In the genomic region with DNA sequence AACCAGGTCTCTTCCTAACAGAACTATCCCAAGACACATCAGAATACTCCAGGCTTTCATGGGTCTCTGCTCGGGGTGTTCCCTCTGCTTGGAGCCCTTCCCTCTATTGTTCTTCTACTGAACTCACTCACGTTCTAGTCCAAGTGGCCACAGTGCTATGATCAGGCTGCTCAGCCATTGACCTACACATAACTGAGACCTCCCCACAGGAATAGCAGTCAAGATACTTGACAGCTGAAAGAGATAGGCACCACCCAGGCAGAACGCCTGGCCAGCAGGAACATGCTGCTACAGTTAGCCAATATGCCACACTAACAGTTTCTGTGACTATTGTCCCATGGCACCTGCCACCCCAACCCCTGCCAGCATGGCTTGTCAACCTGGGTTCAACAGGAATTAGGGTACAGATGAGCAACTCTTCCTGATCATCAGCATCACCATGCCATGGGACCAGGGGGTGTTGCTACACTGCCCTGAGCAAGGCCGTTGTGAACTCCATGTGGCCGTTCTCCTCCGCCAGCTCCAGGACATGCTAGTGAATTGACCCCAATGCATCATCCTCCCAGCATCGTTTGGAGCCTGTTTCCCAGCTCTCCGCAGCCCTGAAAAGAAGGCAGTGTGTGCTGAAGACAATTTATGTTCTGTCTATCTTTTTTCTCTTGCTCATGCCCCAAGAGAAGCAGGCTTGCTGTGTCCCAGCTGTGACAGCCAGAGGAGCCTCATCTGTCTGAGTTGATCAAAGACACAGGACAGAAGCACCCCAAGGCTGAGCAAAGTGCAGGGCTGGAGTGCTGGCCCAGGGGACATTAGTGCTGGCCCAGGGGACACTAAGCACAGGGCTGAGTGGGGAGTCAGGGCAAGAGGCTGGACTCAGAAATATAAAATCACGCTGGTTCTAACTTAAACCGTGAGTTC, we compare ENCODE assay signal across 11 mouse cellular contexts. TPM values are rescaled to one million over a fixed set of nuclear protein-coding genes. Genes with fewer than 3 reads are reported as not detected.
DNase-seq lines count a peak whose midpoint lies in the region; TF ChIP-seq lines count a peak whose summit lies in the region.
"Had no signal": no experiment of that assay in that cellular context is flagged by ENCODE, and none has a peak within 500 bp of the region (broad histone marks: within the 10 kb centered on the region; RNA-seq: fewer than 3 reads in every experiment).

No protein-coding gene starts in this region.

- 58% methylated on average over 10 of the region's 10 CpGs for WGBS in heart, embryonic 10.5 days

- peak; percentile 51 to 55 for DNase-seq in adrenal gland, adult (ENCODE audit: inconsistent age in 2 of 2, low spot score in 1 of 2)
- no peak for DNase-seq in adrenal gland, postnatal 25 days
- no peak for DNase-seq in heart, embryonic 10.5 days (ENCODE audit: low spot score)
- DNase-seq in heart, adult 18-20 months: no peak
- no peak for DNase-seq in layer of hippocampus, adult 2 months (ENCODE audit: low spot score in 2 of 2)
- DNase-seq in layer of hippocampus, adult 18-20 months (ENCODE audit: low spot score in 2 of 2): no peak
- peak; percentile 12 for DNase-seq in ZHBTc4 (ENCODE audit: low read depth, low spot score)
- DNase-seq in spleen, adult 18-20 months: no peak

- H3K4me1 ChIP-seq in heart, embryonic 10.5 days: peaks cover 32% of the 10 kb centered on the region

- H3K27me3 ChIP-seq in heart, embryonic 10.5 days (ENCODE audit: insufficient read depth, poor library complexity, severe bottlenecking): no peaks in the 10 kb centered on the region
- H3K27me3 ChIP-seq: embryonic facial prominence, embryonic 15.5 days had no signal

- H3K4me3 ChIP-seq in heart, embryonic 10.5 days: no peak overlapping the region
- no peak overlapping the region for H3K4me3 ChIP-seq in layer of hippocampus, adult 2 months
- H3K4me3 ChIP-seq: embryonic facial prominence, embryonic 15.5 days; myocyte had no signal

- no peaks in the 10 kb centered on the region for H3K36me3 ChIP-seq in heart, embryonic 10.5 days
- H3K36me3 ChIP-seq: embryonic facial prominence, embryonic 15.5 days had no signal

- TF ChIP-seq CTCF in layer of hippocampus, adult 2 months (conservative IDR thresholded peaks at IDR 0.05): no peak

- H3K27ac ChIP-seq in heart, embryonic 10.5 days: peak overlapping the region; percentile 26; the same call in 1 of the 2 replicates
- H3K27ac ChIP-seq in layer of hippocampus, adult 2 months: peak overlapping the region; percentile 67
- H3K27ac ChIP-seq: embryonic facial prominence, embryonic 15.5 days had no signal

- H3K9me3 ChIP-seq in heart, embryonic 10.5 days: no peaks in the 10 kb centered on the region
- H3K9me3 ChIP-seq: embryonic facial prominence, embryonic 15.5 days had no signal

RNA-seq across cellular contexts. Expression of a gene that starts 41.1 kb away (rescaled TPM):
- total RNA-seq in adrenal gland, postnatal 25 days (2021): 15.8 and 16.9 TPM in 2 replicates
- polyA plus RNA-seq in heart, embryonic 10.5 days (2016; fragmentation: Nextera tagmentation; extraction: Ambion mirVana): 5.4 and 8.2 TPM in 2 replicates
- 10 to 100 TPM; 11.2 to 12.5 TPM for total RNA-seq in heart, adult 18-20 months (2021)
- total RNA-seq in layer of hippocampus, adult 2 months (2021): 10 to 100 TPM; 55.7 to 62.1 TPM
- 10 to 100 TPM; 53.2 to 58.5 TPM for total RNA-seq in layer of hippocampus, adult 18-20 months (2021)
- total RNA-seq: megakaryocyte, adult 5-6 weeks had no signal

Comparison
In these comparisons a context has a peak if more than half of its experiments do, and no peak if none do; other contexts are left out.
1. DNase-seq: peak in adrenal gland, adult (2 of 2) and ZHBTc4 (single experiment); none in adrenal gland, postnatal 25 days (single experiment), heart, embryonic 10.5 days (single experiment), heart, adult 18-20 months (0 of 2), layer of hippocampus, adult 2 months (0 of 2), layer of hippocampus, adult 18-20 months (0 of 2) and spleen, adult 18-20 months (0 of 2).